Mouse (Mus musculus) embryonic facial prominence, embryonic 10.5 days (tissue): ENCODE data around the gene Clstn2. TPM values are rescaled to one million over a fixed set of nuclear protein-coding genes. Genes with fewer than 3 reads are reported as not detected.

Experiments used
- DNase-seq: peaks from one replicate; pipeline ENCODE4 v3.0.0-alpha.2; 2017; ENCODE audit warnings: low spot score
- H3K27ac ChIP-seq: fragments of 300-500 bp; sonication (generic); replicated peaks from 2 replicates; pipeline ENCODE4 v1.5.1; 2016; ENCODE audit warnings: mild to moderate bottlenecking
- H3K27me3 ChIP-seq: fragments of 300-500 bp; sonication (generic); replicated peaks from 2 replicates; pipeline ENCODE4 v1.6.1; 2016; ENCODE audit warnings: low read depth, mild to moderate bottlenecking; ENCODE audit not compliant: poor library complexity, severe bottlenecking
- H3K36me3 ChIP-seq: fragments of 300-500 bp; sonication (generic); replicated peaks from 2 replicates; pipeline ENCODE4 v1.6.1; 2016; ENCODE audit warnings: mild to moderate bottlenecking, moderate library complexity
- H3K4me1 ChIP-seq: fragments of 300-500 bp; sonication (generic); 2 replicates; pipeline ENCODE4 v1.6.1; 2016
- H3K4me3 ChIP-seq: fragments of 300-500 bp; sonication (generic); 2 replicates; pipeline ENCODE4 v1.5.1; 2016; ENCODE audit warnings: mild to moderate bottlenecking, moderate library complexity
- H3K9me3 ChIP-seq: fragments of 300-500 bp; sonication (generic); 2 replicates; pipeline ENCODE4 v1.6.1; 2016; ENCODE audit warnings: mild to moderate bottlenecking
- WGBS: fragments of 180-500 bp; shearing (Covaris S2); methylation state at CpG from one replicate; pipeline ENCODE4 v1.1.7; 2016; 5-methylcytosine and 5-hydroxymethylcytosine counted together
- polyA plus RNA-seq: library from polyadenylated mRNA; unstranded; fragments of >200 nt; fragmentation: Nextera tagmentation; extraction: Ambion mirVana; gene quantifications from 2 replicates; pipeline ENCODE4 v1.2.1, GENCODE M21; 2016

Clstn2 gene
- polyA plus RNA-seq, 1 experiment from 2014 or later: 0.76 TPM

DNA sequence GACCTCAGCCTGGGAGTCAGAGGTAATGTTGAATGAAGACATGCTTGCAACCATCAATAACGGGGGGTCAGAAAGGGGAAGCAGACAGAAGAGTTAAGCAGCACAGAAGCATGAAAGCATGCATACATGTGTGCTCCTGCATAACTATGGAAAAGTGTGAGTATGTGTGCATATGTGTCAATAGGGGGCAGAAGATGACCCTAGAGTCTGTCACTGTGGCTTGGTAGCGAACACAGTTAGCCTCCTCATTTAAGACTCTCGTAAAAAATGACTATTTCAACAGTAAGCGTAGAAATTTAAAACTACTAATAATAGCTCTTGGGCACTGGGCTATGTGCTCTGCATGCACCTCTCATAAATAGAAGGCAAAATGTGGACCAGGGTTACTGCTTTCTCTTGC is 573.2 kb downstream of the Clstn2 start:
- no peak for DNase-seq
- Histone ChIP-seq H3K9me3 (no peaks in the 10 kb centered on the region), H3K4me1 (no peaks in the 10 kb centered on the region), H3K36me3 (no peaks in the 10 kb centered on the region), H3K27ac (no peak overlapping the region), H3K4me3 (no peak overlapping the region), H3K27me3 (no peaks in the 10 kb centered on the region)
- WGBS: 83% methylated on average over 4 of the region's 4 CpGs

GRCm38 (mm10) chr9:97449316-97450050 is 583.5 kb downstream of the Clstn2 start:
- Histone ChIP-seq H3K27me3 (no peaks in the 10 kb centered on the region), H3K9me3 (no peaks in the 10 kb centered on the region), H3K27ac (no peak overlapping the region), H3K4me1 (no peaks in the 10 kb centered on the region), H3K4me3 (no peak overlapping the region), H3K36me3 (no peaks in the 10 kb centered on the region)
- no peak for DNase-seq
- WGBS: 85% methylated on average over 13 of the region's 13 CpGs

DNA sequence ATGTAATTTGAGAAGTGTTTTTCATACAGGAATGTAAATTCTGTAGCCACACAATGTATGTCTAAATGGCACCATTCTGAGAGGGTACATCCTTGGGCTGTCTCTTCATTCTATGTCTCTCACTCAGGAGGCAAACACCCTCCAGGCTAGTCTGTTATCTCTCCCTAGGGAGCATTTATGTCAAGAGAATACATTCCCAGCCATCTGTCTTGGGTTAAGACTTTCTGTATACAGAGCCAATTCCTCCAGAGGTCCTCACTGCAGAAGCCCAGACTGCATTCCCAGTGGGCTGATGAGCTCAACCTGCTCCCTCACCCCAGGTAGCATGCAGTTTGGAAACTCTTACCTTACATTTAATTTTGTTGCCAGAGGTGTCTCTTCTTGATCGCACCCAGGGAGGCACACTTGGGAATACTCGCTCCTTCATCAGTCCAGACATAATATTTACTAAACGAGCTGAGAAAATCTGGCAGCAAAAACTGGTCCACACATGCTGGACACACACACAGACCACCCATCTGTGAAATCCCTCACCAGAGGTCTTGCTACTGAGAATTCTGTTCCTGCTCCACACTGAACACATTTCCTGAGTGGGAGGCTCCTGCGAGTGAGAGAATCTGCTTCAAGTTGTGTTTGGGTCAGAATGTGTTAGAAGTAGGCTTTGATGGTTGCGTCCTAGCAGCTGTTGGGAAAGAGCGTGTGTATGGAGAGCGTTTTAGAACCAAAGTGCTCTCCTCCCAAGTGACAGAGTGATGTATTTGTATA is 592.9 kb downstream of the Clstn2 start:
- no peaks in the 10 kb centered on the region for H3K36me3 ChIP-seq
- no peak overlapping the region for H3K4me3 ChIP-seq
- WGBS: 85% methylated on average over 7 of the region's 7 CpGs
- no peaks in the 10 kb centered on the region for H3K27me3 ChIP-seq
- H3K27ac ChIP-seq: no peak overlapping the region
- no peak for DNase-seq
- no peaks in the 10 kb centered on the region for H3K4me1 ChIP-seq
- H3K9me3 ChIP-seq: no peaks in the 10 kb centered on the region

DNA sequence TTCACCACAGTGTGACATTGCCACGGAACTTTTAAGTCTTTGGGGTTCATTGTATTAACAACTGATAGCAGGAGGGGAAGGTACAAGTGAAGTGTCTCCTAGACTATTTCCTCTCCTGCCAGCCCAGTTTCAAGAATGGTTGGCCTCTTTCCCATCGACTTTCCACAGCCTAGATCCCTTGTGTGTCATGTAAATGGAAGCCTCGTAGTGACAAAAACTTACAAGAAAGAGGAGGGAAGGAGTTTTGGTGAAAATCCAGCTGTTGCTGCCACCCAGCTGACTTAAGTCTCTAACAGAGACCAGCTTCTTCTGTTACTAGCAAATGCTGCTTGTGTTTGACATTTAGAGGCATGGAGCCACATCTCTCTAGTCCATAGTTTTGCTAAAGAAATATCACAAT is 598.3 kb downstream of the Clstn2 start:
- Histone ChIP-seq H3K4me3 (no peak overlapping the region), H3K9me3 (no peaks in the 10 kb centered on the region), H3K27me3 (no peaks in the 10 kb centered on the region), H3K36me3 (no peaks in the 10 kb centered on the region), H3K4me1 (no peaks in the 10 kb centered on the region), H3K27ac (no peak overlapping the region)
- WGBS: 63% methylated on average over 3 of the region's 3 CpGs
- DNase-seq: no peak

DNA sequence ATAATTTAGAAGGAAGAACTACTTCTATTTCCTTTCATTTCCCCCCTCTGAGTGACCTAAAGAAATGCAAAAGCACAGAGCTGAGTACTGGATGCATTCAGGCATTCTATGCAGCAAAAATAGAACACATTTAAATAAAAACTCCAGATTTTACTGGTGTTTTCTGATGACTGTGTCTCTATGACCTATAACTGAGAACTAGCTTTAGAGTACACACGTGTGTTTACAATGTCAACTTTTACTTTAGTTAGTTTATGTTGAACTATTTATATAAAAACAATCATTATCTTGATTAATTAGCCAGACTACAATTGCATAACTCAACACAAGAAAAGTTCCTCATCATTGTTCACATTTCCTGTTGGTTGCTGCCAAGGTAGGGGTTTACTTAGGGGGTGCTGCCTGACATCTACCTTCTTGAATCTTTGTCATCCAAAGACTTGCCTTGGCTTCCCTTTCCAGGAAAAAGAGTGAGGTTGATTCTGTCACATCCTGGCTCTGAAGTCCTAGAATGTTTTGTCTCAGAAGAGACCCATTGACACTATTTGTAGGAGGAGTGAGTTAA is 603.0 kb downstream of the Clstn2 start:
- H3K4me1 ChIP-seq: no peaks in the 10 kb centered on the region
- no peak overlapping the region for H3K4me3 ChIP-seq
- WGBS: 93% methylated on average over 1 of the region's 1 CpGs
- no peak for DNase-seq
- no peaks in the 10 kb centered on the region for H3K27me3 ChIP-seq
- H3K36me3 ChIP-seq: no peaks in the 10 kb centered on the region
- H3K27ac ChIP-seq: no peak overlapping the region
- H3K9me3 ChIP-seq: no peaks in the 10 kb centered on the region

- no peak for DNase-seq
- WGBS: 85% methylated on average over 7 of the region's 7 CpGs
- no peak overlapping the region for H3K27ac ChIP-seq
- no peak overlapping the region for H3K4me3 ChIP-seq
- H3K27me3 ChIP-seq: no peaks in the 10 kb centered on the region
- H3K4me1 ChIP-seq: no peaks in the 10 kb centered on the region
- no peaks in the 10 kb centered on the region for H3K9me3 ChIP-seq
- H3K36me3 ChIP-seq: no peaks in the 10 kb centered on the region
These were observed 604.9 kb downstream of the Clstn2 start for GRCm38 (mm10) chr9:97428127-97428526.

- no peak for DNase-seq
- Histone ChIP-seq H3K36me3 (no peaks in the 10 kb centered on the region), H3K27ac (no peak overlapping the region), H3K9me3 (no peaks in the 10 kb centered on the region), H3K4me1 (peaks cover 11% of the 10 kb centered on the region), H3K4me3 (no peak overlapping the region), H3K27me3 (no peaks in the 10 kb centered on the region)
- WGBS: 72% methylated on average over 5 of the region's 5 CpGs
These were observed 612.1 kb downstream of the Clstn2 start for GRCm38 (mm10) chr9:97420896-97421295.

- WGBS: 82% methylated on average over 6 of the region's 6 CpGs
These were observed 617.9 kb downstream of the Clstn2 start for GRCm38 (mm10) chr9:97414876-97415668.

GRCm38 (mm10) chr9:97408142-97408541 is 624.8 kb downstream of the Clstn2 start:
- WGBS: 76% methylated on average over 2 of the region's 2 CpGs
- no peak for DNase-seq
- Histone ChIP-seq H3K27me3 (no peaks in the 10 kb centered on the region), H3K36me3 (no peaks in the 10 kb centered on the region), H3K4me3 (no peak overlapping the region), H3K4me1 (peaks cover 3% of the 10 kb centered on the region; the same call in 1 of the 2 replicates), H3K27ac (no peak overlapping the region), H3K9me3 (no peaks in the 10 kb centered on the region)

More at GRCm38 (mm10) chr9:97414876-97415668, 617.9 kb downstream of the Clstn2 start:
- DNase-seq: no peak
- no peak overlapping the region for H3K4me3 ChIP-seq
- H3K4me1 ChIP-seq: peaks cover 8% of the 10 kb centered on the region
- H3K9me3 ChIP-seq: no peaks in the 10 kb centered on the region
- no peaks in the 10 kb centered on the region for H3K36me3 ChIP-seq
- H3K27ac ChIP-seq: no peak overlapping the region
- H3K27me3 ChIP-seq: no peaks in the 10 kb centered on the region
